ENCODE assay signal across 15 mouse cellular contexts in genomic region chr6:114408278-114408677, GRCm38 (mm10). TPM values are rescaled to one million over a fixed set of nuclear protein-coding genes. Genes with fewer than 3 reads are reported as not detected.
DNase-seq lines count a peak whose midpoint lies in the region; ATAC-seq and TF ChIP-seq lines count a peak whose summit lies in the region.
"Had no signal": no experiment of that assay in that cellular context is flagged by ENCODE, and none has a peak within 500 bp of the region (broad histone marks: within the 10 kb centered on the region; RNA-seq: fewer than 3 reads in every experiment).

No protein-coding gene starts in this region.

- no peak overlapping the region for H3K27ac ChIP-seq in forebrain, postnatal 0 days (ENCODE audit: low read depth, low read length)
- no peak overlapping the region for H3K27ac ChIP-seq in forebrain, embryonic 12.5 days
- no peak overlapping the region; the same call in 1 of the 2 replicates for H3K27ac ChIP-seq in layer of hippocampus, adult 2 months
- no peak overlapping the region for H3K27ac ChIP-seq in intestine, postnatal 0 days (ENCODE audit: low read depth, low read length)
- H3K27ac ChIP-seq: forebrain, embryonic 15.5 days; heart, embryonic 13.5 days; limb, embryonic 13.5 days had no signal

- no peaks in the 10 kb centered on the region for H3K4me1 ChIP-seq in forebrain, postnatal 0 days (ENCODE audit: insufficient read depth)
- H3K4me1 ChIP-seq in forebrain, embryonic 12.5 days, result no peaks in the 10 kb centered on the region; the same call in 1 of the 2 replicates
- no peaks in the 10 kb centered on the region for H3K4me1 ChIP-seq in intestine, postnatal 0 days (replicated peaks; ENCODE audit: control insufficient read depth, insufficient read depth, low read length)

- no peak overlapping the region for H3K9ac ChIP-seq in forebrain, postnatal 0 days
- no peak overlapping the region for H3K9ac ChIP-seq in forebrain, embryonic 12.5 days
- no peak overlapping the region for H3K9ac ChIP-seq in intestine, postnatal 0 days (ENCODE audit: low read depth, low read length)
- H3K9ac ChIP-seq: forebrain, embryonic 15.5 days; heart, embryonic 13.5 days; limb, embryonic 13.5 days had no signal

- 41% methylated on average over 17 of the region's 17 CpGs for WGBS in forebrain, postnatal 0 days
- WGBS in forebrain, embryonic 12.5 days, result 48% methylated on average over 17 of the region's 17 CpGs
- 30% methylated on average over 17 of the region's 17 CpGs for WGBS in intestine, postnatal 0 days

- no peaks in the 10 kb centered on the region for H3K27me3 ChIP-seq in forebrain, postnatal 0 days (ENCODE audit: insufficient read depth, low read length)
- H3K27me3 ChIP-seq in forebrain, embryonic 12.5 days, result peaks cover 8% of the 10 kb centered on the region
- no peaks in the 10 kb centered on the region for H3K27me3 ChIP-seq in intestine, postnatal 0 days (replicated peaks; ENCODE audit: control insufficient read depth, insufficient read depth, low read length)
- H3K27me3 ChIP-seq: forebrain, embryonic 15.5 days had no signal

- peak; percentile 49 for TF ChIP-seq CTCF in forebrain, postnatal 0 days (IDR thresholded peaks at IDR 0.05; ENCODE audit: low read depth)
- peak; percentile 58 for TF ChIP-seq CTCF in layer of hippocampus, adult 2 months (conservative IDR thresholded peaks at IDR 0.05)
- TF ChIP-seq CTCF in intestine, postnatal 0 days (IDR thresholded peaks at IDR 0.05; ENCODE audit: low read depth), result peak; percentile 56

- no peak overlapping the region for H3K4me2 ChIP-seq in forebrain, postnatal 0 days (ENCODE audit: low read depth)
- H3K4me2 ChIP-seq in forebrain, embryonic 12.5 days, result no peak overlapping the region
- 0 out of 2 replicates have a peak overlapping the region, but pooled peaks have one; percentile 6 for H3K4me2 ChIP-seq in intestine, postnatal 0 days (replicated peaks; ENCODE audit: low read depth)
- H3K4me2 ChIP-seq: forebrain, embryonic 15.5 days; heart, embryonic 13.5 days; limb, embryonic 13.5 days had no signal

- no peaks in the 10 kb centered on the region for H3K36me3 ChIP-seq in forebrain, postnatal 0 days (ENCODE audit: insufficient read depth)
- H3K36me3 ChIP-seq in forebrain, embryonic 12.5 days (replicated peaks), result no peaks in the 10 kb centered on the region
- H3K36me3 ChIP-seq in intestine, postnatal 0 days (ENCODE audit: control insufficient read depth, insufficient read depth), result no peaks in the 10 kb centered on the region
- H3K36me3 ChIP-seq: forebrain, embryonic 15.5 days; heart, embryonic 13.5 days; limb, embryonic 13.5 days had no signal

- H3K9me3 ChIP-seq in forebrain, postnatal 0 days (ENCODE audit: low read length), result no peaks in the 10 kb centered on the region
- no peaks in the 10 kb centered on the region for H3K9me3 ChIP-seq in forebrain, embryonic 12.5 days
- no peaks in the 10 kb centered on the region for H3K9me3 ChIP-seq in intestine, postnatal 0 days (ENCODE audit: control insufficient read depth)
- H3K9me3 ChIP-seq: forebrain, embryonic 15.5 days; heart, embryonic 13.5 days; limb, embryonic 13.5 days had no signal

- no peak for DNase-seq in forebrain, postnatal 0 days
- DNase-seq in layer of hippocampus, adult 2 months (ENCODE audit: low spot score in 2 of 2), result no peak
- DNase-seq in layer of hippocampus, adult 8-10 months (ENCODE audit: low spot score in 2 of 2), result no peak
- DNase-seq in R1 (ENCODE audit: low read depth, low spot score), result peak; percentile 36
- DNase-seq in B cell, adult 2 months, result no peak
- DNase-seq in layer of hippocampus, postnatal 10 days (ENCODE audit: low spot score in 2 of 2), result no peak
- DNase-seq: cerebellum, adult 9-11 months; kidney, adult 11 months; right cerebral cortex, postnatal 25 days had no signal

- peak; percentile 29; the same call in 1 of the 2 replicates for ATAC-seq in forebrain, postnatal 0 days
- no peak for ATAC-seq in forebrain, embryonic 12.5 days (ENCODE audit: low FRiP score)
- peak; percentile 83 for ATAC-seq in intestine, postnatal 0 days
- ATAC-seq: forebrain, embryonic 15.5 days had no signal

- no peak overlapping the region for H3K4me3 ChIP-seq in forebrain, postnatal 0 days (ENCODE audit: low read depth, low read length)
- H3K4me3 ChIP-seq in forebrain, embryonic 12.5 days (replicated peaks), result no peak overlapping the region
- no peak overlapping the region for H3K4me3 ChIP-seq in layer of hippocampus, adult 2 months
- H3K4me3 ChIP-seq in intestine, postnatal 0 days (ENCODE audit: low read depth, low read length), result no peak overlapping the region
- H3K4me3 ChIP-seq: forebrain, embryonic 15.5 days; heart, embryonic 13.5 days; limb, embryonic 13.5 days had no signal

RNA-seq across cellular contexts. Expression of gene Hrh1, which starts 10.5 kb away (rescaled TPM):
- total RNA-seq in forebrain, postnatal 0 days (2014; rRNA removed), result 3.0 and 3.6 TPM in 2 replicates
- 1.0 and 2.6 TPM in 2 replicates for polyA plus RNA-seq in forebrain, postnatal 0 days (2015; fragmentation: Nextera tagmentation; extraction: Ambion mirVana)
- polyA plus RNA-seq in forebrain, embryonic 12.5 days (2016; fragmentation: Nextera tagmentation; extraction: Ambion mirVana), result 0.15 and 0.23 TPM in 2 replicates
- 1 to 10 TPM; 4.2 to 5.3 TPM for total RNA-seq in layer of hippocampus, adult 2 months (2021)
- total RNA-seq in layer of hippocampus, adult 8-10 months (2022), result 1 to 10 TPM; 7.7 to 8.4 (median 8.1) TPM
- polyA plus RNA-seq in intestine, postnatal 0 days (2015; fragmentation: Nextera tagmentation; extraction: Ambion mirVana), result 0.46 TPM in 2 replicates
- total RNA-seq in layer of hippocampus, postnatal 10 days (2021), result 1 to 10 TPM; 3.7 to 5.9 TPM
- polyA plus RNA-seq: embryonic facial prominence, embryonic 14.5 days; heart, embryonic 13.5 days had no signal
